Mouse (Mus musculus): ENCODE measurements around the gene Ccdc70. TPM values are rescaled to one million over a fixed set of nuclear protein-coding genes. Genes with fewer than 3 reads are reported as not detected.

Gene Ccdc70
- total and polyA plus RNA-seq, 2 experiments from 2014 or later, result not detected

GRCm38 (mm10) chr8:22004750-22005522, 35.4 kb downstream of the Ccdc70 start:
- no peak overlapping the region for H3K9ac ChIP-seq (replicated peaks; ENCODE audit: low read length)
- no peak for TF ChIP-seq CTCF (IDR thresholded peaks at IDR 0.05; ENCODE audit: low read depth)
- H3K9me3 ChIP-seq (ENCODE audit: low read length), result no peaks in the 10 kb centered on the region
- H3K27ac ChIP-seq, result no peak overlapping the region
- no peak overlapping the region for H3K4me3 ChIP-seq (ENCODE audit: low read length)
- 82% methylated on average over 14 of the region's 14 CpGs for WGBS
- no peaks in the 10 kb centered on the region for H3K27me3 ChIP-seq (ENCODE audit: insufficient read depth, low read length)
- ATAC-seq, result no peak
- H3K4me1 ChIP-seq (ENCODE audit: insufficient read depth, low read length), result no peaks in the 10 kb centered on the region
- no peak overlapping the region for H3K4me2 ChIP-seq (ENCODE audit: low read depth, low read length)
- H3K36me3 ChIP-seq (ENCODE audit: insufficient read depth, low read length), result no peaks in the 10 kb centered on the region
- DNase-seq (ENCODE audit: low spot score), result no peak

GRCm38 (mm10) chr8:22006423-22006822, 36.8 kb downstream of the Ccdc70 start:
- no peaks in the 10 kb centered on the region for H3K36me3 ChIP-seq (ENCODE audit: insufficient read depth, low read length)

GRCm38 (mm10) chr8:22009403-22009802, 39.8 kb downstream of the Ccdc70 start:
- no peak overlapping the region for H3K9ac ChIP-seq (replicated peaks; ENCODE audit: low read length)
- no peak for TF ChIP-seq CTCF (IDR thresholded peaks at IDR 0.05; ENCODE audit: low read depth)
- DNase-seq (ENCODE audit: low spot score), result no peak
- ATAC-seq, result no peak
- H3K4me1 ChIP-seq (ENCODE audit: insufficient read depth, low read length), result no peaks in the 10 kb centered on the region
- no peaks in the 10 kb centered on the region for H3K9me3 ChIP-seq (ENCODE audit: low read length)
- 51% methylated on average over 3 of the region's 3 CpGs for WGBS
- no peaks in the 10 kb centered on the region for H3K27me3 ChIP-seq (ENCODE audit: insufficient read depth, low read length)
- no peaks in the 10 kb centered on the region for H3K36me3 ChIP-seq (ENCODE audit: insufficient read depth, low read length)
- no peak overlapping the region for H3K4me3 ChIP-seq (ENCODE audit: low read length)
- no peak overlapping the region for H3K27ac ChIP-seq
- no peak overlapping the region for H3K4me2 ChIP-seq (ENCODE audit: low read depth, low read length)

More at GRCm38 (mm10) chr8:22006423-22006822, 36.8 kb downstream of the Ccdc70 start:
- H3K9me3 ChIP-seq (ENCODE audit: low read length), result no peaks in the 10 kb centered on the region
- no peaks in the 10 kb centered on the region for H3K27me3 ChIP-seq (ENCODE audit: insufficient read depth, low read length)
- no peak overlapping the region for H3K4me2 ChIP-seq (ENCODE audit: low read depth, low read length)
- H3K9ac ChIP-seq (replicated peaks; ENCODE audit: low read length), result no peak overlapping the region
- no peak for ATAC-seq
- H3K27ac ChIP-seq, result no peak overlapping the region
- no peak for TF ChIP-seq CTCF (IDR thresholded peaks at IDR 0.05; ENCODE audit: low read depth)
- no peak for DNase-seq (ENCODE audit: low spot score)
- H3K4me3 ChIP-seq (ENCODE audit: low read length), result no peak overlapping the region
- no peaks in the 10 kb centered on the region for H3K4me1 ChIP-seq (ENCODE audit: insufficient read depth, low read length)
- WGBS, result 84% methylated on average over 6 of the region's 6 CpGs

- ATAC-seq, result no peak
- 82% methylated on average over 24 of the region's 24 CpGs for WGBS
- DNase-seq (ENCODE audit: low spot score), result no peak
- no peak for TF ChIP-seq CTCF (IDR thresholded peaks at IDR 0.05; ENCODE audit: low read depth)
- Histone ChIP-seq H3K36me3 (ENCODE audit: insufficient read depth, low read length) (no peaks in the 10 kb centered on the region), H3K27me3 (ENCODE audit: insufficient read depth, low read length) (no peaks in the 10 kb centered on the region), H3K4me1 (ENCODE audit: insufficient read depth, low read length) (no peaks in the 10 kb centered on the region), H3K4me2 (ENCODE audit: low read depth, low read length) (no peak overlapping the region), H3K4me3 (ENCODE audit: low read length) (no peak overlapping the region), H3K9ac (replicated peaks; ENCODE audit: low read length) (no peak overlapping the region), H3K27ac (no peak overlapping the region), H3K9me3 (ENCODE audit: low read length) (no peaks in the 10 kb centered on the region)
Measured at GRCm38 (mm10) chr8:22013034-22013707, 43.6 kb downstream of the Ccdc70 start.

GRCm38 (mm10) chr8:22017731-22018130, 48.2 kb downstream of the Ccdc70 start:
- WGBS, result 66% methylated on average over 7 of the region's 7 CpGs
- H3K4me2 ChIP-seq (ENCODE audit: low read depth, low read length), result no peak overlapping the region
- no peak for DNase-seq (ENCODE audit: low spot score)

GRCm38 (mm10) chr8:22019498-22019897, 49.9 kb downstream of the Ccdc70 start:
- no peaks in the 10 kb centered on the region for H3K9me3 ChIP-seq (ENCODE audit: low read length)
- no peaks in the 10 kb centered on the region for H3K27me3 ChIP-seq (ENCODE audit: insufficient read depth, low read length)
- no peak overlapping the region for H3K27ac ChIP-seq
- no peak for TF ChIP-seq CTCF (IDR thresholded peaks at IDR 0.05; ENCODE audit: low read depth)
- no peaks in the 10 kb centered on the region; the same call in 1 of the 2 replicates for H3K36me3 ChIP-seq (ENCODE audit: insufficient read depth, low read length)
- no peak overlapping the region for H3K4me2 ChIP-seq (ENCODE audit: low read depth, low read length)
- no peak overlapping the region for H3K4me3 ChIP-seq (ENCODE audit: low read length)
- 94% methylated on average over 5 of the region's 5 CpGs for WGBS
- no peaks in the 10 kb centered on the region for H3K4me1 ChIP-seq (ENCODE audit: insufficient read depth, low read length)
- no peak for DNase-seq (ENCODE audit: low spot score)
- no peak for ATAC-seq
- H3K9ac ChIP-seq (replicated peaks; ENCODE audit: low read length), result no peak overlapping the region

More at GRCm38 (mm10) chr8:22017731-22018130, 48.2 kb downstream of the Ccdc70 start:
- no peak for TF ChIP-seq CTCF (IDR thresholded peaks at IDR 0.05; ENCODE audit: low read depth)
- Histone ChIP-seq H3K36me3 (ENCODE audit: insufficient read depth, low read length) (no peaks in the 10 kb centered on the region; the same call in 1 of the 2 replicates), H3K9ac (replicated peaks; ENCODE audit: low read length) (no peak overlapping the region), H3K4me3 (ENCODE audit: low read length) (no peak overlapping the region), H3K27ac (no peak overlapping the region), H3K4me1 (ENCODE audit: insufficient read depth, low read length) (no peaks in the 10 kb centered on the region), H3K27me3 (ENCODE audit: insufficient read depth, low read length) (no peaks in the 10 kb centered on the region), H3K9me3 (ENCODE audit: low read length) (no peaks in the 10 kb centered on the region)
- no peak for ATAC-seq
